Mouse (Mus musculus) layer of hippocampus, postnatal 10 days (tissue): Measurements from ENCODE around the gene Vwa5b2. TPM values are rescaled to one million over a fixed set of nuclear protein-coding genes. Genes with fewer than 3 reads are reported as not detected.

ENCODE experiments used
- microRNA-seq, 2 experiments: library from miRNA; unstranded; fragments of <30 nt; microRNA quantifications; one replicate each; pipeline ENCODE4 v1.2.0; 2021
- total RNA-seq, 2 experiments: library from RNA; stranded (reverse); gene quantifications; 2 replicates each; pipeline ENCODE4 v1.2.3; 2021

Gene Vwa5b2
- total RNA-seq, 2 experiments from 2014 or later, result 44.4 to 45.6 TPM

Small RNA genes lying within 50 kb of the gene (microRNA-seq; reads per million reads assigned to microRNA genes)
- gene Mir1224, result 245 to 331 reads per million in 2 experiments

Other genes starting within 250 kb of the Vwa5b2 start
- gene Abcc5, start 163.1 kb upstream of the Vwa5b2 start, total RNA-seq, result 100 to 1,000 TPM; 149 to 202 TPM
- 10 to 100 TPM; 59.6 to 61.7 TPM for gene Eif2b5, start 90.7 kb upstream of the Vwa5b2 start, total RNA-seq
- gene Dvl3, start 72.5 kb upstream of the Vwa5b2 start, total RNA-seq, result 10 to 100 TPM; 83.1 to 87.2 TPM
- 100 to 1,000 TPM; 893 to 941 TPM for gene Ap2m1, start 54.0 kb upstream of the Vwa5b2 start, total RNA-seq
- 10 to 100 TPM; 61.3 to 90.1 TPM for gene Abcf3, start 40.9 kb upstream of the Vwa5b2 start, total RNA-seq
- 1 to 10 TPM; 2.9 TPM for gene Eef1akmt4, start 22.1 kb downstream of the Vwa5b2 start, total RNA-seq
- under 1 TPM in 1 of 2 experiments, not detected in 1; 0.53 TPM for gene Gm49333, start 22.1 kb downstream of the Vwa5b2 start, total RNA-seq
- 10 to 100 TPM; 12.4 to 14.0 TPM for gene Alg3, start 22.3 kb downstream of the Vwa5b2 start, total RNA-seq
- 100 to 1,000 TPM; 143 to 153 TPM for gene Camk2n2, start 31.8 kb downstream of the Vwa5b2 start, total RNA-seq
- gene Ece2, start 40.4 kb downstream of the Vwa5b2 start, total RNA-seq, result 10 to 100 TPM; 29.5 to 33.8 TPM
- gene Psmd2, start 62.2 kb downstream of the Vwa5b2 start, total RNA-seq, result 100 to 1,000 TPM; 248 to 270 TPM
- 100 to 1,000 TPM; 349 to 379 TPM for gene Eif4g1, start 78.8 kb downstream of the Vwa5b2 start, total RNA-seq
- 100 to 1,000 TPM; 298 to 325 TPM for gene Fam131a, start 103.8 kb downstream of the Vwa5b2 start, total RNA-seq
- gene Polr2h, start 128.2 kb downstream of the Vwa5b2 start, total RNA-seq, result 10 to 100 TPM; 23.2 to 27.7 TPM
- gene Clcn2, start 128.3 kb downstream of the Vwa5b2 start, total RNA-seq, result 10 to 100 TPM; 41.4 to 50.7 TPM
- gene Chrd, start 143.7 kb downstream of the Vwa5b2 start, total RNA-seq, result 10 to 100 TPM; 25.1 TPM
- 1 to 10 TPM; 3.7 to 4.3 TPM for gene Thpo, start 145.0 kb downstream of the Vwa5b2 start, total RNA-seq